Mouse (Mus musculus): ENCODE data around the gene Slc44a1.

Gene Slc44a1

DNA sequence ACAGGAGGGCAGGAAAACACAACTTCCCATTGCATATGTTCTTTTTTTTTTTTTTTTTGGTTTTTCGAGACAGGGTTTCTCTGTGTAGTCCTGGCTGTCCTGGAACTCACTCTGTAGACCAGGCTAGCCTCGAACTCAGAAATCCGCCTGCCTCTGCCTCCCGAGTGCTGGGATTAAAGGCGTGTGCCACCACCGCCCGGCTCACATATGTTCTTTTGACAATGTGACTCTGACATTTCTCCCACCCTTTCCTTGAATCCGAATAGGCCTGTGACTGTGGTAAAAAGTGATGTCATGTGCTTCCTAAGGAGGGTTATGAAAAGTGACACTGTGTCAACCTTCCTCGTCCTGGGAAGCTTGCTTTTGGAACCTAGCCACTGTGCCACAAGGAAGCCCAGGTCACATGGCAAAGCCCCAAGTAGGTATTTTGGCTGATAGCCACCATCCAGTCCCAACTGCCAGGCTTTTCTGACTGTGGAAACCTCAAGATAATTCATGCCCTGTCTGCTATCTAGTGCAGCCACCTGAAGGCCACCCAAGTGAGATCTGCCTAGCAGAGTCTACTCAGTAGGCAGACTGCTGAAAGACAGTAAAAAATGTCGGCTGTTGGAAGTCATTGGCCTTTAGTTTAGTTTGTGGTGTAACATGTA is 8.5 kb upstream of the Slc44a1 start:
- no peak for DNase-seq (ENCODE audit: low spot score in 2 of 2)

DNA sequence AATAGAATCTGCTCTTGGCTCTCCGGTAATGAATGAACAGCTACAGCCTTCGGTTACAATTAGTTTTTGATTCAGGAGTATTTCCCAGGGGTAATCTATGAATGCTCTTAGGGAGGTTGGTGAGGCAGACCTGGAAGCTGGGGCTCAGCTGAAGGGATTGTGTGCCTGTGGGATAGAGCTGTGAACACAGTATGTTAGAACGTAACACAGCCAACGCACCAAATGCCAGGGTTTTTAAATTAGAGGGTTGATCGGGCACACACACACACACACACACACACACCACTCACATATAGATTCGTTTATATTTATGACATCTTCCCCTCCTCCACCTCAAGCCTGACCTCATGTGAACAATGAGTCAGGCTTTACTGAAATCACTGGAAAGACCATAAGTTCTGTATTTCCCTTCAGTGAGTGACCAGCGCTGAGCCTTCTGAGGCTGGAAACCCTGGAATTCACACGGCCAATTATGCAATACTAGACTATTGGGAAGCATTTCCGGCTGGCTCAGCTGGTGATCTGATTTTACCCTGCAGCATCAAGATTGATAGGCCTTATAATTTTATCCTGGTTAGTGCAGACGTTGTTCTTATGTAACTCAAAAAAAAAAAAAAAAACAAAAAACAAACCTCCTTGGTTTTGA is 3.0 kb upstream of the Slc44a1 start:
- DNase-seq (ENCODE audit: low spot score in 2 of 2) = peak in 1 of 2 experiments; percentile 73

DNA sequence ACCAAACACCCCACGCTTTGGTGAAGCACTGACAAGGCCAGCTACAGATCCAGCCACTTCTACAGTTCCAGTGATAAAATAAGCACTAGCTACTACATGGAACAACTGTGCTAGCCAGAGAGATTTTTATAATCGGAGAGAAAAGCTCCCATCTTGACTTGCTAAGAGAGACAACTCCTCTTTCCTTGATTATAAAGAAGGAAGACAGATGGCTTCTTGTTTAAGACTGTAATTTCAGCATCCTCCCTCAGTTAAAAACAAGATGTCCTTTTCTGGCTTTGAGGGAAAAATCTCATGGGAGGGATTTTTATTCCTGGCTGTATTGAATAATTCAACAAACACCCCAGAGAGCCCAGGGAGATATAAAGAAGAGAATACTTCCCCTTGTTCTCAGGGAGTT is 1.8 kb upstream of the Slc44a1 start:
- DNase-seq (ENCODE audit: low spot score in 2 of 2) = peak in 1 of 2 experiments; percentile 51

DNA sequence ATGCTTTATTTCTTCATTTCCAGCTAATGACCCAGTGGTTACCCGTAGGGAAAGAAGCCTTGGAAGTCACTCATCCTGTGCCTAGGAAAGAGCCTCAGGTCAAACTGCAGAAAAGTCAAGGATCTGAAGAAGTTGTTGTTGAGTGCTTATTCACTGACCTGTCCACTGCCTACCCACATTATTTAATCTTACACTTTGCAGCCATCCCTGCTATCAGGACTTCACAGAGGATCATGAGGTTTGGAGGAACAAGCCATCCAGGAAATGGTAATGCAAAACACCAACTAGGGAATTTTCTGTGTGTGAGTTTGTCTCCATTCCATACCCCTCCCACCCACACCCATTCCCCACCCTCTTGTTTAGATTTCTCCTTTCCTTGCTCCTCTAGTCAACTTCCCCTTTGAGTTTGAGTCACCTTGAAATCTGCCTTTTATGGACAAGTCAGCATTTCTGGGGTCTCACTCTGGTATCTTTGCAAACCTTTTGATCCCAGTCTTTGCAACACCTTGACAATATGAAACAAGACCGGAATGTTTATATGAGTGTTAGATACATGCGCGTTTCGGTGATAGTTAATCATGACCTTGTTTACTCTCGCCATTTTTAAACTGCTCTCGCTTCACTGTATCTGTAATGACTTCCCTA is 1.3 kb upstream of the Slc44a1 start:
- no peak for DNase-seq (ENCODE audit: low spot score in 2 of 2)

DNA sequence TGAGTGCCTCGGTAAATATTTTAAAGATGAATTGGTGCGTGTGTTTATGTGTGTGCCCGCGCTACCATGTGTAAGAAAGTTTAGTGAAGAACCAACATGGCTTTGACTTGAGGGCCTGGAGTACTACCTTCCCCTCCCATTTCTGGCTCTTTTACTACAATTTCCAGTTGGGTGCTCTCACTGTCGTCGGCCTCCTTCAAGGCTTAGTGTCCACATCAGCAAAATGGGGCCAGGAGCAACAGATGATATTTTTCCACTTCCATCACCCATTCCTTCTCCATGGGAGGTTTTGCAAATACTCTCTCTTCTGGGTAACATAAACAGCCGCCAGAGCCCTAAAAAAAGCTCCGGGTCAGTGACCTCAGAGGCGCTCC is 590 bp upstream of the Slc44a1 start:
- no peak for DNase-seq (ENCODE audit: low spot score in 2 of 2)

DNA sequence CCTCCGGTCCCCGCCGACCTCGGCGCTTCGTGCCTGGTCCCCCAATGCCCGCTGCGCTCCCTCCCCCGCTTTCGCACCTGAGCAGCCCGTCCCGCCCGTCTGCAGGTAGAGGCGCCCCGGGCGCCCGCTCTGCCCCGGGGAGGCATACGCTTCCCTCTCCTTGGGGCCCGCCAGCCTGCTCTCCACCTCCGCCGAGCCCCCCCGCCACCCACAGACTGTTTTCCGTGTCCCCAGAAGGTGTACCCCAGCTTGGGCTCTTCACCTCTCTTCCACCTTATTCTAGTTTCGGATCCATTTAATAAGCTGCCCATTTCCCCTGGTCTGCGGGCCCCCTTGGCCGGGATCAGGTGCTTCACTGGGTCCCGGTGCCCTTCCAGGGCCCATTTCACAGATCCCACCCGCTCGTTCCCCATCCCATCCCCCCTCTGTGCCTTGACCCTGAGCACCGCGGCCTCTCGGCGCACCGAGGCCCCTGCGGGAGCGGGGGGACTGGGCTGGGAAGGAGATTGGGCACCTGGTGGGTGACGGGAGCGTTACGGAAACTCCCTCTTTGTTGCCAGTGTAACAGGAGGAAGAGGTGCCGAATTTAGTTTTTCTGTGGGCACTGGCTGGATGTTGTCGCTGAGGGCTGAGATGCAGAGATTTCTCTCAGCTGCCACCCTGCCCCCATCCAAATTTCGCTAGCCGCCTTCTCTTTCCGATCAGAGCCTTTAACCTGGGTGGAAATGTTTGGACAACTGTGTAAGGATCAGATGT is 781 bp downstream of the Slc44a1 start:
- DNase-seq (ENCODE audit: low spot score in 2 of 2) = peak; percentile 70 to 76

DNA sequence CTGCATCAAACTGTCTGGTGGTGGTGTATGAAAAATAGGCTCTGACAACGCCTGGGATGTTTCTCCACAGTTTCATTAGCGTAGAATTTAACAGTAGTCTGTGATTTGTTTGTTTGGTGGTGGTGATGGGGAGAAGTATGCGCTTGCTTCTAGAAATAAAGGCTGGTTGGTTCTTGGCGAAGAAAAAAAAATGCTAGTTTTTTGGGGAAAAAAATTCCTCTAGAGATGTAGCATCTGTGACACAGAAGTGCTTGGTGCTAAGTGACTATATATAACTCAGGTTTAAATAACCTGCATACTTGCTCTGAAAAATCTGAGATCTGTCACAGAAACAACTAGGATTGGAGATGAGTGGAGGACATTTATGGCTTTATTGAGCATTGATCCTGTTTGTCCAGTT is 1.5 kb downstream of the Slc44a1 start:
- peak in 1 of 2 experiments; percentile 28 for DNase-seq (ENCODE audit: low spot score in 2 of 2)

DNA sequence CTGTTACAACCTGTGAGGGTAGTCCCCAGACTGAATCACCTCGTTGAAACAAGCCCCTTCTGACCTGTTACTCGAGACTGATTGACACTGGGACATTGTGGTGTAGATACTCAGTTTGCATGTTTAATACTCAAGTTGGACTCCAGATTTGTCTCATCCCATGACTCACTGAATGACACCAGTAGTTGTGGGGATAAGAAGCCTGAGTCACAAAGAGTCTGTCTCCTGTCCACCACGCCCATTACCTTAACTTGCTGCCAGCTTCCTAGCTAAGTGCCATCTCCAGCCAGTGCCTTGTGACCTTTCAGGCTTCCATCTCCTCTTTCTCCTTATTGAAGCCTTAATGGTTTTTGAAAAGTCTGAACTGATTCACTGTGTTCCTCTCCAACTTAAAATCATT is 6.0 kb downstream of the Slc44a1 start:
- no peak for DNase-seq (ENCODE audit: low spot score in 2 of 2)

DNA sequence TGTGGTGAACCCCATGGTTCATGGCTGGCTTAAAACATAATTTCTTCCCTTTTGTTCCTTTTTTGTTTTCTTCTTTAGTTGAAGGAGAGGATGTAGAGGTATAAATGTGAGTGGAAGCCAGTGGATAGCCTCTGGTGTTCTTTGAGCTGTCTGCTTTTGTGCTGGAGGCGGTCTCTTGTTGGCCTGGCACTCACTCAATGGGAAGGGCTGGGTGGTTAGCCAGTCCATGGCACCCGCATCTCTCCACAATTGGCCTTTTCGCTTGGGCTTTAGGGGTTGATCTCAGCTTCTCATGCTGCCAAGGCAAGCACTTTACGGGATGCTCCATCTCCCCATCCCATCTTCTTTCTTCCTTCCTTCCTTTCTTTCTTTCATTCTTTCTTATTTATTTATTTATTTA is 7.6 kb downstream of the Slc44a1 start:
- DNase-seq (ENCODE audit: low spot score in 2 of 2) = no peak

DNA sequence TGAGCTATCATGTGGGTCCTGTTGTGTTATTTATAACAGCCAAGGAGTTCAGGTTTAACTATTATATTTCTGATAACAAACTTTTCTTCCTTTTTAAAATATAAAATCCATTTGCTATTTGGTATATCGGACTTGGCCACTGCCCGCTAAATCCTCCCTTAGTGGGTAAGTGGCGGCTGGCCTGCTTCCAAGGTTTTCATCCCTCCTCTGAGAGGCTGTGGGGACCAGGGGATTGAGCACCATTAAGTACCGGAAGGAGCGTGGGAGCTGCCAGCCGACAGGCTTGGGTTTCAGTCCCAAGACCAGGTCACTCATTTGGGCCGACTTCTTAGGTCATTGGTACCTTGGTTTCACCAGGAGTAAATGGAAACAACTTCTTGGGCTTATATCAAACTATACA is 10.5 kb downstream of the Slc44a1 start:
- no peak for DNase-seq (ENCODE audit: low spot score in 2 of 2)

DNA sequence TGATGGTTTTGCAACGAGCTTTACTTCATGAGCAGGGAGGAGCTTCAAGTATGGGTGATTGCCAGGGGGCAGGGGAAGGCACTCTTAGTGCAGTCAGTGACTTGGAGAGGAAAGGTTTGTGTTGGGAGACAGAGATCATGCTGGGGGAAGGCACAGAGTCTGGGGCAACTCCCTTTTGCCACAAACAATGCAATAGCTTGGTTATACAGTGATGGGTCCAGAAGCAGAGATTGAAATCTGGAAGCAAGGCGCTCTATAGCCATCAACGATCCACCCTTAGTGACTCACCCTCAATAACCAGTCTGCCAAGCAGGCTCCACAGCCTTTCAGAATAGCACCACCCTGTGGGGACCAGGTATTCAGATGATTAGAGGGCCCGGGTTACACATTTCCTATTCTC is 11.7 kb downstream of the Slc44a1 start:
- no peak for DNase-seq (ENCODE audit: low spot score in 2 of 2)

DNA sequence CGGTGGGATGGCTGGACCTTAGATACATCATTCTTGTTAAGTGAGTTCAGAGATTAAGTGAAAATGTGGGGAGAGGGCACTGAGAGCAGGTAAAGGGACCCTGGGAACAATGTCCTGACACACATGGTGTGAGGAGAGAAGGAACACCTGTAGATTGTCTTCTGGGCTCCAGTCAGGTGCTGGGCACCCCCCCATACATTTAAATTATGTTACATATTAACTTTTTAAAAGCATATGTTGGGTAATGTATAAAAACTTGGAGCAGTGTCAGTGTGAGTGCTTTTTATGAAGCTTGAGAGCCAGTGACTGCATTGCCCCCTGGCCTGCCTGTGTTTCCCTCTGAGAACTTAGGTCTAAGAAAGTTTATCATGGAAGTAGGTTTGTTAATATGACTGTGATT is 12.2 kb downstream of the Slc44a1 start:
- DNase-seq (ENCODE audit: low spot score in 2 of 2) = no peak

DNA sequence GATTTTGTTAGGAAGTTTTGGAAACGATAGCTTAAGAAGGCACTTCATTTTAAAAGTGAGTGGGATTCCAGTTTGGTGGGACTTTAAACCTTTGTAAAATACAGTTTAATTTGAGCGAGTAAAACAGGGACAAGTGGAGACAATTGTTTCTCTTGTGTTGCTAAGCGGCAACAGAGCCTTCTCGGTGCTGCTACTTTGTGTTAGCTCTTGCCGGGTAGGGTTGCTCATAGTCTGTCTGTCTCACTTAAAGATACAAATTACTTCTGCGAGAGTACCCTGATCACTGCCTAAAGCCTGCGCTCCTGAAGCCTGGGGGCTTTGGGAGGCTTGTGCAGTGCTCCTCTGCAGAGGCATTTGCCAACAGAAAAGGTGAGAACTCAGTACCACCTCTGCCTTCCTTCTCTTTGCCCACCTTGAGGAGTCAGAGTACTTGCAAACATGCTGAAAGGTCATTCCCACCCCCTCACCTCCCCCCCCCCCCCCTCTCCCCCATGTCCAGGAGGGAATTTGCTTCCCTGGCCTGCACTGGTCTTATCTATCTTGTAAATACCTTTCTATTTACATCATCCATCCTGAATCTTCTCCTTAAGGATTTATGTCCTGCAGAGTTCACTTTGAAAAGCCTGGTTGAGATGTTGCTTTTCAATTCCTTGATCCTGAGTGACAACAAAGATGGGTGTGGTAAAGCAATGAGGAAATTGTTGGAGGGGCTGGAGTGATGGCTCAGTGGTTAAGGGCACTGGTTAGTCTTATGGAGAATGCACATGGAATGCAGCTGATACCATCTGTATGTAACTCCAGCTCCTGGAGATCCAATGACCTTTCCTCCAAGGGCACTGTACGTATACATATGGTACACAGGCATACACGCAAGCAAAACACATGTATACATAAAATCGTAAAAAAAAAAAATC is 13.0 kb downstream of the Slc44a1 start:
- DNase-seq (ENCODE audit: low spot score in 2 of 2) = no peak

DNA sequence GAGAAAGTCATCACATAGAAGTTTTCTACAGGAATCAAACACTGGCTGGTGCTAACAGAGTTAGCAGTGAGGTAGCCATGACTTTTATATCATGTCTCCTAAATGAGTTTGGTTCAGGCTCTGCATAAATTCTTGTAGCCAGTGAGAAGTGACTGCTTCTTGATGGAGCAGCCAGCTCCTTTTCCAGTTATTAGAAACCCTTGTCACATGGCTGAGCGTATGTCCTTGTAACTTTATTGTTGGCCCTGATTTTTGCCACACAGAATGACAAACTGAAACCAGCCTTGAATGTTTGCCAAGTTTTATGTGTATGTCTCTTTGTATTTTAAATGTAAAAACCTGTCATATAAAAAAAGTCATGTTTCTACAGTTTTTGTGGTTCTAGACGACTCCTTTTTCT is 15.7 kb downstream of the Slc44a1 start:
- DNase-seq (ENCODE audit: low spot score in 2 of 2) = no peak

DNA sequence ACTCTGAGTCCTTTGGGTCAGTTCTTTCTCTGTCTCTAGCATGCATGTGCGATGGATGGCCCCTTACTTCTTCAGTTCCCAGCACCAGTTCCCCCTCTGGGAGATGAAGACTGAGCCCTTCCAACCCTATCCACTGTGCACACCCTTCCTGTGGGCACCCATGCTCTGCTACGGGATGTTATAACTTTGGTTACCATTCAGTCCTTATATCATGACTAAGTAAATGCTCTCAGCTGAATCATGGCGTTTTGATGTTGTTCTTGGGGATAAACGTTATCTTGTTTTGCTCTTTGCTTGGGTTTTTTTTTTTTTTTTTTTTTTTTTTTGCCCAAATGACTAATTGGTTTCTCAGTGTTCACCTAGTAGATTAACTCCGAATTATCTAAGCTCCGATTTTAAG is 16.4 kb downstream of the Slc44a1 start:
- no peak for DNase-seq (ENCODE audit: low spot score in 2 of 2)

DNA sequence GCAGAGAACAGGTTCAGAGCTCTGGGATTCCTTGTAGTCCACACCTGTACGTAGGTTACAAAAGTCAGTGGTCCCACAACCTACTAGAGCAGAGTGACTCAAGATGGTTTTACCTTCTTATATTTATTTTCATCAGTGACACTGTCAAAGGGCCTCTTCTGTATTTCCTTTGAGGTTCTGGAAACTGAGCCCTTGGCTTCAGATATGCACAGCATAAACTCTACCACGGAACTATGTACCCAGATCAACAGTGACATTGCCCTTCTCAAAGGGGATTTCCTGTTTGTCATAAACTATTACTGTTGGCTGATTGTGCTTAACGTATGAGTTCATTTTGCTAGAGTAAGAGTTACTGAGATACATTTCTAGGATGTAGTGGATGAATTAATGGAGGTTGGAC is 18.3 kb downstream of the Slc44a1 start:
- no peak for DNase-seq (ENCODE audit: low spot score in 2 of 2)

DNA sequence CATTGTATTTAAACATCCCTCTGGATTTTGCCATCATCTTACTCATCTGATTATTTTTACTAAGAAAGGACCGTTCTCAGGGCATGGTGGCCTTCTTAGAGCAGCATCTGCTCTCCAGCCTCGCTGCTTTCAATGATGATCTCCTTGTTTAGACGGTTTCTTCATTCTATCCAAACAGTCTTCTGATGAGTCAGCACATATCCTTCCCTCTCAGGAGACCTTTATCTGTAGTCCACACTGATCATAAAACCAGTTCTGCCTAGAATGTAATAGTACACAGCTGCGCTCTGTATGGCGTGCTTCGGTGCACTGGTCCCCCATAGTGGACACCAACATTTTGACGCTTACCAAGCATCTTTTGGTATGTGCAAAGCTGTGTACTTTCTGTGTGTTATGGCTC is 19.5 kb downstream of the Slc44a1 start:
- DNase-seq (ENCODE audit: low spot score in 2 of 2) = no peak

DNA sequence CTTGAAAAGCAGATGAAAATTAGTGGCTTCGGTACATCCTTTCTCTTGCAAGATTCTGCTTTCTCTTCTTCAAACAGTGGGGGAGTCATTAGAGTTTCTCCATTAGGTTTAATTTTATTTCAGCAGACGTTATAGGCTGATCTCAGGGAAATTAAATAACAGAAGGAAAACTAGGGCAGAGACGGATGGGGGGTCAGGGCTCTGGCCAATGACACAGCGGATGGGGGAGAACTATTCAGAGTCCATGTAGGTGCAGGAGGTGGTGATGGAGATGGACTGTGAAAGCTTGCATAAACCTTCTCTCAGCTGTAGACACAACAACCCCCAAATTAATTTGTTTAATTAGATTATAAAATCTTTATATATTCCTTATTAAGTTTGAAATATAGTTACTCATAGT is 20.8 kb downstream of the Slc44a1 start:
- DNase-seq (ENCODE audit: low spot score in 2 of 2) = no peak

DNA sequence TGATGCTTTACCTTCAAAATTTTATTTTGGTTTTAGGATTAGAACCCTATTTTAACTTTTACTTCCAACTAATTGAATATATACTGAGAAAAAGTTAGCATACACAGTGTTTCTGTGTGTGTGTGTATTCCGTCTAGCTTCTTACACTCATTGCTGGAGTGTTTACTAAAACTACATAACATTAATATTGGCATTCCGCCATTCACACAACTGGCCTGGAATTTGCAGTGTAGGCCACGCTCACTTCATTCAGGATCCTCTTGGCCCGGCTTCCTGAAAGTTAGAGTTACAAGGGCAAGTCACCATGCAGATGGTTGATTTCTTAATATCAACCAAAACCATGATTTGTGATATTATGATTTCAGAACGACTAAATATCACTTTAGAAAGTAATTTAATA is 21.9 kb downstream of the Slc44a1 start:
- no peak for DNase-seq (ENCODE audit: low spot score in 2 of 2)

DNA sequence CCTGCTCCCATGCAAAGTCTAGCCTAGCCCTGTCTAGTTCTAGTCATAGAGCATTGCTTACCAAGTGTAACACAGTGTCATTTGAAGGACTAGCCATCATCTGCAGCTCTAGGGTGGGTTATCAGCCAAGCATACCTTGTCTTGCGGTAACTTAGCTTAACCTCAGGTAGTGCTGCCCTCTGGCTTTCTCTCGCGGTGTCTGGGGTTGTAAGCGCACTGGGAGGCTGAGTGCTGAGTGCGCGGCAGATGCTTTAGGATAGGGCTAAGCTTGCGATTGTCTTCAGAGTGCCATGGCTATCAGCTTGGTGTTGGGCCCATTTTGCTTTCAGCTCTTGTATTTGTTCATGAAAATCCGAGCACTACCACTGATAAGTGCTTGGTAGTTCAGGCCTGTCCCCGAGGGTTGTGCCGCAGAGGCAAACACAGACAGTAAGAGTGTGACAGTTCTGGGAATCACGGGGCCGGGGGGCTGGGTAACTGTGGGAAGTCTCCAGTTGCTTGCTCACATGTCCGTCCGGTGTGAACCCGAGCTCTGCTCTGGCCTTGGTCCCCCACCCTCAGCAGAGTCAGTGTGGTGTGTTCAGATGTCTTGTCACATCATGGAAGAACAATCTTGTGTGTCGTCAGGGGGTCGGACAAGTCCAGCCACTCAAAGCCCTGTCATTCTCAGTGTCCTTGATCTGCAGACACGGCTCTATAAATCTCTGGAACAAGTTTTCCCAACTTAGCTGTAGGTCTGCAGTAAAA is 22.5 kb downstream of the Slc44a1 start:
- no peak for DNase-seq (ENCODE audit: low spot score in 2 of 2)

DNA sequence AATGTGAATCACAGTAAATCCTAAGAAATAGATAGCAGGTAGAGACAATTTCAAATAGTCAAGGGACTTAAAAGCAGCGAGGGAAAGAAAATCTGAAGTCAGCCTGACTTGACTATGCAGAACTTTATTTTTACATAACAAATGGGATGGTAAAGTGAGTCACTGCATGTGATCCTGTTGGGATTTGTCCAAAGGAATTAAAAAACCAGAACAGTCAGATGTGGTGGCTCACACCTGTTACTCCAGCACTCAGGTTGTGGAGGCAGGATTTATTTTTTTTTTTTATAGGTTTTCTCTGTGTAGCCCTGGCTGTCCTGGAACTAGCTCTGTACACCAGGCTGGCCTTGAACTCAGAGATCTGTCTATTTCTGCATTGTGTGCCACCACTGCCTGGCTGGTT is 25.7 kb downstream of the Slc44a1 start:
- no peak for DNase-seq (ENCODE audit: low spot score in 2 of 2)

Measured in frontal cortex, postnatal 36 days (tissue).